Mouse (Mus musculus) erythroblast, embryonic 14.5 days (primary cell): Measurements from ENCODE around the gene Pcp4l1. TPM values are rescaled to one million over a fixed set of nuclear protein-coding genes. Genes with fewer than 3 reads are reported as not detected.

ENCODE experiments used
- H3K27me3 ChIP-seq: 2 replicates; pipeline ENCODE4 v1.6.1; 2012; ENCODE audit warnings: inconsistent platforms; ENCODE audit not compliant: control insufficient read depth
- H3K36me3 ChIP-seq: 2 replicates; pipeline ENCODE4 v1.6.1; 2012; ENCODE audit warnings: mild to moderate bottlenecking, inconsistent platforms; ENCODE audit not compliant: control insufficient read depth
- H3K4me1 ChIP-seq: 2 replicates; pipeline ENCODE4 v1.6.1; 2012; ENCODE audit warnings: inconsistent platforms; ENCODE audit not compliant: control insufficient read depth
- H3K4me3 ChIP-seq: replicated peaks from 2 replicates; pipeline ENCODE3; 2012; ENCODE audit warnings: moderate library complexity, mild to moderate bottlenecking, inconsistent platforms
- H3K9me3 ChIP-seq: 2 replicates; pipeline ENCODE4 v1.6.1; 2012; ENCODE audit warnings: low read length, inconsistent platforms, mixed read lengths; ENCODE audit not compliant: control insufficient read depth
- GATA1 ChIP-seq: IDR thresholded peaks from 2 replicates; pipeline ENCODE4 v1.6.1; 2012; ENCODE audit warnings: low read length, inconsistent platforms, mixed read lengths
- TAL1 ChIP-seq: IDR thresholded peaks from 3 replicates; pipeline ENCODE4 v1.6.1; 2012; ENCODE audit warnings: low read length, inconsistent platforms, mixed read lengths
- polyA plus RNA-seq: library from polyadenylated mRNA; stranded (reverse); fragments of >175 nt; gene quantifications from 2 replicates; pipeline ENCODE4 v1.2.3, GENCODE M21; 2012

The Pcp4l1 gene
- polyA plus RNA-seq, 1 experiment: not detected

- Histone ChIP-seq H3K27me3 (0 out of 2 replicates have a peak, but pooled peaks cover 2% of the 10 kb centered on the region), H3K4me1 (peaks cover 13% of the 10 kb centered on the region; the same call in 1 of the 2 replicates), H3K36me3 (no peaks in the 10 kb centered on the region), H3K9me3 (peaks cover 4% of the 10 kb centered on the region; the same call in 1 of the 2 replicates), H3K4me3 (no peak overlapping the region)
- TF ChIP-seq TAL1 (no peak), GATA1 (no peak)
Measured at GRCm38 (mm10) chr1:171209409-171209808, 13.3 kb upstream of the Pcp4l1 start.

GRCm38 (mm10) chr1:171205704-171206493 is 9.8 kb upstream of the Pcp4l1 start:
- Histone ChIP-seq H3K4me1 (peaks cover 13% of the 10 kb centered on the region; the same call in 1 of the 2 replicates), H3K36me3 (no peaks in the 10 kb centered on the region), H3K4me3 (no peak overlapping the region), H3K9me3 (peaks cover 4% of the 10 kb centered on the region; the same call in 1 of the 2 replicates), H3K27me3 (no peaks in the 10 kb centered on the region)
- no peak for TF ChIP-seq GATA1
- no peak for TF ChIP-seq TAL1

GRCm38 (mm10) chr1:171204249-171204644 is 8.2 kb upstream of the Pcp4l1 start:
- no peaks in the 10 kb centered on the region for H3K36me3 ChIP-seq
- no peak overlapping the region for H3K4me3 ChIP-seq
- peaks cover 16% of the 10 kb centered on the region for H3K4me1 ChIP-seq
- H3K27me3 ChIP-seq: no peaks in the 10 kb centered on the region
- no peak for TF ChIP-seq TAL1
- H3K9me3 ChIP-seq: peaks cover 4% of the 10 kb centered on the region; the same call in 1 of the 2 replicates

GRCm38 (mm10) chr1:171203471-171204248 is 7.6 kb upstream of the Pcp4l1 start:
- no peak overlapping the region for H3K4me3 ChIP-seq
- H3K4me1 ChIP-seq: peaks cover 16% of the 10 kb centered on the region
- peaks cover 4% of the 10 kb centered on the region; the same call in 1 of the 2 replicates for H3K9me3 ChIP-seq
- no peak for TF ChIP-seq GATA1
- no peak for TF ChIP-seq TAL1
- no peaks in the 10 kb centered on the region; the same call in 1 of the 2 replicates for H3K27me3 ChIP-seq
- no peaks in the 10 kb centered on the region for H3K36me3 ChIP-seq

GRCm38 (mm10) chr1:171200769-171201168 is 4.7 kb upstream of the Pcp4l1 start:
- H3K4me1 ChIP-seq: peaks cover 9% of the 10 kb centered on the region
- H3K36me3 ChIP-seq: no peaks in the 10 kb centered on the region
- TF ChIP-seq GATA1: no peak
- no peak for TF ChIP-seq TAL1
- H3K27me3 ChIP-seq: peaks cover 26% of the 10 kb centered on the region
- H3K9me3 ChIP-seq: no peaks in the 10 kb centered on the region
- H3K4me3 ChIP-seq: no peak overlapping the region

GRCm38 (mm10) chr1:171199532-171199931 is 3.5 kb upstream of the Pcp4l1 start:
- Histone ChIP-seq H3K4me1 (peaks cover 3% of the 10 kb centered on the region), H3K27me3 (peaks cover 38% of the 10 kb centered on the region), H3K4me3 (no peak overlapping the region), H3K36me3 (no peaks in the 10 kb centered on the region), H3K9me3 (no peaks in the 10 kb centered on the region)
- TF ChIP-seq TAL1 (no peak), GATA1 (no peak)

GRCm38 (mm10) chr1:171195046-171195822 is 834 bp downstream of the Pcp4l1 start:
- H3K36me3 ChIP-seq: no peaks in the 10 kb centered on the region
- no peak overlapping the region for H3K4me3 ChIP-seq
- no peak for TF ChIP-seq TAL1
- no peak for TF ChIP-seq GATA1
- peaks cover 3% of the 10 kb centered on the region for H3K4me1 ChIP-seq
- no peaks in the 10 kb centered on the region for H3K9me3 ChIP-seq
- peaks cover 81% of the 10 kb centered on the region for H3K27me3 ChIP-seq

- Histone ChIP-seq H3K36me3 (no peaks in the 10 kb centered on the region), H3K9me3 (no peaks in the 10 kb centered on the region), H3K27me3 (peaks cover 87% of the 10 kb centered on the region), H3K4me3 (no peak overlapping the region), H3K4me1 (no peaks in the 10 kb centered on the region; the same call in 1 of the 2 replicates)
- TF ChIP-seq GATA1 (no peak), TAL1 (no peak)
Measured at GRCm38 (mm10) chr1:171193911-171194830, 1.9 kb downstream of the Pcp4l1 start.
